Mouse (Mus musculus) cerebellum, adult 9-10 months (tissue): ENCODE results near the gene Pecam1.

Source experiments
- DNase-seq: peaks from one replicate; pipeline ENCODE4 v3.0.0; 2022

Gene Pecam1

DNA sequence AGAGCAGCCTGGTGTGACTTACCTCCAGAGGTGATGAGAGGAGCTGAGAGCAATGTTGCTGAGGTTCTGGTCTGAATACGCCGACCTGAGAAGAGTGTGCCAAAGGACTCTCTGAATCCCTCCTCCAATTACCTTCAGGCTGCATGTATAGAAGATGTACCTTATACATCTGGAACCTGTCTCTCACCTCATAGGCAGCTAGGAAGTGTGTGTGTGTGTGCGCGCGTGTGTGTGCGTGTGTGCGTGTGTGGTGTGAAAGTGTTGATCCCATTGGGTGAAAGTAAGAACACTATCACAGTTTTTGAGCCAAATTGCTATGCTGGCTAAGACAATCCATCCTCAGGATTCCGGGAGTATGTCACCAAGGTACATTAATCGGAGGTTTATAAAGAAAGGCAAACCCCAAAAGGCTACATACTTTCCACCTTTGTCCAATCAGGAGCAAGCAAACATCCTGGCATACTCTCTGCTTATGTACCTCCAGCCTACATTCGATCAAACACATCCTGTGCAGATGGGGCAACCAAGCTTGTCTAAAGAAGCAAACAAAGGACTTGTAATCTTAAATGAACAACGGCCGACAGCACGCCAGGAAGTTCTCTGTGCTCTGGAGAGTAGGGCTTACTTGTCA, at the start of gene Pecam1:
TSS of gene Pecam1 (minus strand) at position 508 of the 631 bp plus-strand sequence.
- DNase-seq = no peak

DNA sequence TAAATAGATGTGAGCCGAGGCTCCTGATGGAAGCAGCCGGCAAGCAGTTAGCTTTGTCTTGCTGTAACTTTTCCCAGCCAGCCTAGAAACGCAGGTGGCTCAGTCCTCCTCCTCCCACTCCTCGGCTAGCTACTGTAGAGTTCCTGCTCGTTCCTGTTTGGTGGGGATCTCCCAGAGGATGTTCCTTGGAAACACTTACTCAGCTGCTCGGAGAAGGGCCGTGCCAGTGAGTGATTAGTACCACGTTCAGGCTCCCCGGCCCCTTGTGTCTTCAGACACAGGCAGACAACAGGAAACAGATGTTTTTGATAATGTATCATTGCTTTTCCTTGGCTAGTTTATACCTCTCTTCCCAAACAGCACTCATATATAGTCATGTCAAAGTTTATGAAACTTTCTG, 45.3 kb upstream of the Pecam1 start:
- no peak for DNase-seq

DNA sequence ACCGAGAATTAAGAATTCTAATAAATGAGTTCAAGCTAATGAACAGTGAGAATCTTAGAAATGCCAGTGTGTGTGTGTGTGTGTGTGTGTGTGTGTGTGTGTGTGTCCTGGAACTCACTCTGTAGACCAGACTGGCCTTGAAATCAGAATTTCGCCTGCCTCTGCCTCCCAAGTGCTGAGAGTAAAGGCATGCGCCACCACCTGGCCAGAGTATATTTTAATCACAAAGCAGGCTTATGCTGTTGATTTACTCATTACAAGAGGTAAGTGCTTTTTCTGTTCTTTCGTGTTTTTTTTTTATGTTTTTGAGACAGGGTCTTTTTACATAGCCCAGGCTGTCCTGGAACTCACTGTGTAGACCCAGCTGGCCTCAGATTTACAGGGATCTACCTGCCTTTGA, 43.4 kb upstream of the Pecam1 start:
- DNase-seq = no peak

DNA sequence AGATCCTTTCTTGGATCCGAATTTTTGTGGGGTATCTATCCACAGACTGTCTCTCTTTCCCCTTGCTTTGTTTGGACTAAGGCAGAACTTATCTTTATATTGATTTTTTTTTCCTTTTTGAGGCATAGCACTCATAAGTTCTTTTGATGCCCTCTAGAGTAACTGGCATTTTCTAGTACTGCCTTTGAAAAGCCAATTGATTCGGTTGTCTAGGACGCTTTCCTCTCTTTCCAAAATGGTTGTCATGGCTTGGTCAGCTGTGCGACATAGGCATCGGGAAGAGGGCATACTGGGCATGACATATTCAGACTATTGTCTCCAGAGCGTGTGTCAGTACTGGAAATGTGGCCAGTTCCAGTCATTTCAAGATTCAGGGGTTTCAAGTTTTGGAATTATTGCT, 39.2 kb upstream of the Pecam1 start:
- no peak for DNase-seq

DNA sequence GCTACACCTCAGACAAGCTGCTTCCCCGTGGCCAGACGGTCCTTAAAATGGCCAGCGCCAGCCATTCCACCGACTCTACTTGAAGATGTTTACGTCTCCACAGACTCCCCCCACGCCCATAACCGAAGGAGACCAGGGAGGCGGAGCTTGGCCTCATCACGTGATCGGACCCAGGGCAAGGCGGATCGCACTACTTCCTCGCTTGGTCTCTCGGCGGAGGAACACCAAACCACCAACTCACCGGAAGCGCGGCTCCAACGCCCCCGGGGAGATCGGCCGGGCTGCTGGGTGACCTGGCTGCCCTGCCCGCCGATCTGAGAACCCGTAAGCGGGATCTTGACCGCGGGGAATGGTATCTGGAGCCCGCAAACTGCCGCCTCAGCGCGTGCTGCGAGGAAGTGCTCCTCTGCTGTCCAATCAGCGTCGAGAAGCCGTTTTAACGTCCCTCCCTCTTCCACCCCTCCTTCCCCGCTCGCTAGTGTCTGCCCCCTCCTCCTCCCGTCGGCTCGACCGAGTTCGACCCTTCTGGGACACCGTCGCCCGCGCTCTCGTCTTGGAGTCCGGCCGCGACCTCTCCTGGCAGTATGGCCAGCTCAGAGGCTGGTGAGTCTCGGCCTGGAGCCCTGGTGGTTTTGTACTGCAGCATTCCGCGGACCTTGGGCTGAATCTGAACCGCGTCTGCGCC, 38.5 kb upstream of the Pecam1 start, which contains the start of the genes Ddx5 and Cep95:
TSS of gene Ddx5 (minus strand) at position 411 of the 685 bp plus-strand sequence.
TSS of gene Cep95 (plus strand) at position 478 of the 685 bp plus-strand sequence.
- peak; percentile 100 for DNase-seq

DNA sequence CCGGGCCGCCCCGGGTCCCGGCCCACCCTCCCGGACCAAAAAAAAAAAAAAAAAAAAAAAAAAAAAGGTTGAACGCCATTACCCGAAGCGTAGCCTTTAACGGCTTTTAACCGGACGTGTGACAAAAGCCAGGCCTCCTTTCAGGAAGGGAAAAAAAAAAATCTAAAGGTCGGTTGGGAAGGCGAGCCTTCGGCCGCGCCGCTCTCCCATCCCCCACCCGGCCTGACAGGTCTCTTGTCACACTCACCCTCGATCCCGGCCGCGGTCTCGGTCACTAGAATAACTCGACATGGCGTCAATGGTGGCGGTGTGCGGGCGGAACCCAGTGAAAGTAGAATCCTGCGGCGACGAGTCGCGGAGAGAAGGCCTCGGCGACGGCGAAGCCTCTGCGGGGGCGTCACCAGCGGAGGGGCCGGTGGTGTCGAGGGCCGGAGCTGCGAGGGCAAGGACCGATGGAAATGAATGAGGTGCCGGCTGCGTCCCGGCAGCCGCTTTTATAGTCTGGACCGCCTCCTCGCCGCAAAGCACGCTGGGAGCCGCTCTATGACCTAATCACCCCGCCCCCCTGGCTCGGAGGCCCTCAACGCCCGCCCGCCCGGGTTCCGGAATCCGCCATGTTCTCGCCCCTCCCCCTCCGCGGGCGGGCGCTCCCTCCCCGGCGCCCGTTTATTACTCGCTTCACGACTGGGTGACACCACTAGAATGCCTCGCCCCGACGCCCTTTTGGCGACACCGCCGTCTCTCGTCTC, 37.8 kb upstream of the Pecam1 start:
- DNase-seq = peak; percentile 99

DNA sequence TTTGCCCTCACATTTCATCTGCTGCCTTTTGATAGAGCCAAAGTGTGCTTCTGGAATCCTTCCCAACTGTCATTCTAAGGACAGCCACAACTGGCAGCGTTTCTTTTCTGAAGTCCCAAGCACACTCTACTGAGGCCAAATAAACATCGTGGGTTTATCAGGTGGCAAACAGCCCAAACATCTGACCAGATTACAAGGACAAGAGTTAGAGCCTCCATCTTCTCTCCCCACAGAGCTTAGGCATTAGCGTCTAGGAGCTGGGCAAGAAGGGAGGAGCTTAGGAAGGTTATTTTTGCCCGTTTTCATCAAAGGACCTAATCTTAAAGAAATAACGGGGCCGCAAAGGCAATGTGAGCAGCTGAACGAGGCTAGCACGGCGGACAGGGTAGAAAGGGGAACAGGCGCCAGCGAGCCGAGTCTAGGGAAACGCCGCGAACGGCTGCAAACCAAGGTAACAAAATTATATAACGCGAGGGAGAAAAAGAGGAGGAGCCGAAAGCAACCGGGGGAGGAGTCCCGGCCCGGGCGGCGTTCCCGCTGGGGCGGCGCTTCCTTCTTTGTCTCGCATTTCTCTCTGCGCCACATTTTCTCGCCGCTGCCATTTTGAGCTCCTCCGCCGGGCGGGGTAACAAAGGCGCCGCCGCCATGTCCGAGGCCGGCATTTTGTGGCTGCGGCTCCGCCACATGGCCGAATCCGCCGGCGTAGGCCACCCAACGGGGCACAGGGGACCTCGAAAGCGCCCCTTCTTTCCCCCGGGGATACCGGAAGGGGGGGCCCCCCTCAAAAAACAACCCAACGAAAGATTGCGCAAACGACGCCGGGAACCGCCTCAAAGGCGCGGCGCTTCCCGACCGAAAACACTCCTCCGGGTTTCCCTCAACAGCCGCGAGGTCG, 37.0 kb upstream of the Pecam1 start:
- DNase-seq = peak; percentile 91

DNA sequence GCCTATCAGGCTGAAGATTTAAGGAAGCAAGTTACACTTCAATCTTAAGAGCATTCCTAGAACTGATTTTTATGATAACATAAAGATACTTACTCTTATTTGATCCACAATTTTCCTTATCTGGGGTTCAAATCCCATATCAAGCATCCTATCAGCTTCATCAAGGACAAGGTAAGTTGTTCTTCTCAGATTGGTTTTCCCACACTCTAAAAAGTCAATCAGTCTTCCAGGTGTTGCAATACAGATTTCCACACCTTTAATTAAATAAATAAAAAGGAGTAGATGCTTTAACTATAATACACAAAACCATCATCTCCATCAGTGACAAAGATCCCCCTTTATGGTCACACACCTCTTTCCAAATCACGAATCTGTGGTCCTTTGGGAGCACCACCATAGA, 34.6 kb upstream of the Pecam1 start:
- no peak for DNase-seq

DNA sequence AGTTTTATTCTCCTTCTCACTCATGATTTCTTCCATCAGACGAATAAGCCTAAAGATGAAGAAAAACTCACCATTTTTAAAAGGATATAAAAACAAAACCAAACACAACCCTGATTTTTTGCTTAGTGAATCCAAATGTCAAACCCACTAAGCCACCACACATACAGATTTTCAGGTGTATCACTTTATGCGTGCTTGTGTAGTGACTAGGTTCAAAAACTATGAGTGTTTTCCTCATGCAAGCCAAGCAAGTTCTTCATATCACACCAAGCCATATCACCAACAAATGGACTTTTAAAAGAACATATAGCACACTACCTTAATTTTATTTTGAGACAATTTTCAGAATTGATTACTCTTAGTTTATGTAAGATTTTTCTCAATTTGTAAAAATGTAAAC, 34.0 kb upstream of the Pecam1 start:
- DNase-seq = peak; percentile 27

DNA sequence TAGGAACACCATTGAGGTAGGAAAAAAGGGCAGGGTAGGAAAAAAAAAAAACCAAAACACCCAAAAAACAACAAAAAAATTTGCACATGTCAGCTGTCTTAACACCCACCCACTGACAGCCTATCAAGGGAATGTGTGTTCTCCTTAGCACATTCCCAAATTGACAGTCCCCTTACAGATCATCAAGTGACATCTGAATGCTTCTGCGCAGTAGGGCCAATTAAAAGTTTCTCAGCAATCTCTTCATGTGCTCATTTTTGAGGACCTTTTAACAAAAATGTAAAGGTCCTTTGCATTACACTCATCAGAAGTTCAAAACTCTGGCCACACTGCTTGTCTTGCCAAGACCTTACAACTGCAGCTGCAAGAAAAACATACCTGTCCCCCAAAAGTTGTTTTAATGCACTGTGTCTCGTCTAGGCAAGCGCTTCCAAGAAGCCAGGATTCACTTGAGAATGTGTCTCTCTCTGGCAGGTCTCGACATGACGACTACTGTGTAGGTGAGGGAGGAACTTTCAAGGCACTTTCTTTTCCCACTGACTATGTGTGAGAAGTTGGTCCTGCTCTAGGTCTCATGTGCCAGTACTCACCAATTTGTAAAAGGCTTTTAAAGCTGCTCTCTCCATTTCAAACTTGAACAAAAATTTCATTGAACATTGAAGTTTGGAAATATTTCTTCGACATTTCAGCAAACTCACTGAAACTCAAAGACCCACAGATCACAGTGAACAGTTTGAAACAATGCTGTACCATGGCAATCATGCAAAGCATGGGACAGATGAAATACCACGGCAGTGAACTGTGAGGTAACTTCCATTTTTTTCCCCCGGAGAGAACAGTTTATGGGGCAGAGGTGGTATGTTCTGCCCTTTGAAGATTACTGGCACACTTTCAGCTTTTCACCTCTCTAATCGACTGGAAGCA, 32.7 kb upstream of the Pecam1 start:
- DNase-seq = no peak

DNA sequence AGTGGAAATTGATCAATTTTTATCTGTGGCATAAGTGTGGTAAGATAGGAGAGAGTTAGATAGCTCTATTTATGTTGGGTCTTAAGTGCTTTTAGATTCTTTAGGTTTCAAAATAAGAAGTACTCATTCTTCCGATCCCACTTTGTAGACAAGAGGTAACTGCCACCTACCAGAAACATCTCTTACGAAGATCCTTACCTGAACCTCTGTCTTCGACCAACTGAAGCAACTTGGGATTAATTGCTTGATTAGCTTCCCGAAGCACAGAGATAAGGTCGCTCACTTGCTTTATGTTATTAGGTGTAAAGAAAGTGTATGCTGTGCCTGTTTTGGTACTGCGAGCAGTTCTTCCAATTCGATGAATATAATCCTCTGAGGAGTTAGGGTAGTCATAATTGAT, 31.8 kb upstream of the Pecam1 start:
- DNase-seq = peak; percentile 23

DNA sequence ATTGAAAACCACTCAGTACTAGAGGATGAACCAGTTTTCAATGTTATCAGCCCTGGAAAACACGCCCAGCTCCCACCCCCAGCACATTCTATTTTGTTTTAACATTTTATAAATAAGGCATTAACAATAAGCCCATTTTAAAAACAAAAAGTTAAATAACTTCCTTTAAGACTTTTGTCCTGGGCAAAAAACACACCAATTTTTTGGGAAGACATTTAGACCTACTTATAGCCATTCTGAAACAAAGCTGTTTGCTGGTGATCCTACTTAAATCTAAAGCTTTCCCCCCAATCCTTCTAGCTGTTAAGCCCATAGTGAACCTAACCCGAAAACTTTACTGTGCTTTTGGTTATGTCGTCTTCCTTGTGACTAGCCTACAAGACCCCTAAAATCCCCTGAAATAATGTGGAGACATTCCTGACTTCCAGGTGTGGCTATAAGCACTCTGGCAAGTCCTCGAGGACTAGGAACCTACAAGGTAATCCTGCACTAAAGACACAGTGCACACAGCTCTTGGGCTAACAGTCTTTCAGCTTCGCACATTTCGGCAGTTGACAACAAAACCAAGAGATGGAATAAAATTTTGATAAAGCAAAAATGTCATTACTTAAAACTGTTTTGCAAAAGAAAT, 30.3 kb upstream of the Pecam1 start:
- peak; percentile 27 for DNase-seq

DNA sequence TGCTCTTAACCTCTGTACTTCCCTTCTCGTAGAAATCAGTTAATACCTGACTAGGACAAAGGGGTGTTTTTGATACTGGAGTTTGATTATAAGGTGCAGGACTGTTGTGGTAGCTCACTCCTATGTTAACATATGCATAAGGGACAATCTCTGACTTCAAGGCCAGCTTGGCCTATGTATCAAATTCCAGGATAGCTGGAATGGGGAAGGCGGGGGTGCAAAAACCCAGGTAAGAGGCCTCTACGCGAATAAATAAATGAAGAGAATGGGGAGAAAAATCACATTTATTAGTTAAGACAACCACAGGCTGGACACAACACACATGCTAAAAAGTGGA, 29.6 kb upstream of the Pecam1 start:
- DNase-seq = no peak

DNA sequence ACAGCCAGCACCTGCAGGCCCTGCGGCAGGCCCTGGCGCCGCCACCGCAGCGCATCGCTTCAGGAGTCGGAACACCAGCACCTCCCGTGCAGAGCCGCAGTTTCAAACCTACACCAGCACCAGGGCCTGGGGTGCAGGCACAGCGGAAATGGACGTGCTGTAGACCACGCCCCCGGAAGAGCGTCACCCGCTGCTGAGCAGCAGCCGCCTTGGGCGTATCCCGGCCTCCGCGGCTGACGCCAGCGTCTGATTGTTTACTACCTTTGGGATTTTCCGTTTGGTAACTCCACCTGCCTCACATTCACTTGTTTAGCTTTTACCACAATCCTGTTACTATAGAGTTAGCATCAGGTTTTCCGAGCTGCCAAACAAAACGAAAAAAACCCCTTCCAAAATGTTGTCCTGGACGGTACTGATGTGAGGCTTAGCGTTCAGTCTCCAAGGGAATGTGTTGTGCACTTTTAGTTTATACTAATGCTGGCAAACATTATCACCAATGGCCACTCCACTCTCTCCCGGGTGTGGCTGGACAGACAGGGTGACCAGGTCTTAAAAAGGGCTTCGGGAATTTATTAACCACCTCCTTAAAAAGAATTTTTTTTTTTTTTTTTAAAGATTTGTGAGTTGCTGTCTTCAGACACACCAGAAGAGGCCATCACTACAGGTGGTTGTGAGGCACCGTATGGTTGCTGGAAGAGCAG, 29.1 kb upstream of the Pecam1 start, which contains the start of gene Polg2:
TSS of gene Polg2 (minus strand) at position 150 of the 701 bp plus-strand sequence.
- peak; percentile 86 for DNase-seq

DNA sequence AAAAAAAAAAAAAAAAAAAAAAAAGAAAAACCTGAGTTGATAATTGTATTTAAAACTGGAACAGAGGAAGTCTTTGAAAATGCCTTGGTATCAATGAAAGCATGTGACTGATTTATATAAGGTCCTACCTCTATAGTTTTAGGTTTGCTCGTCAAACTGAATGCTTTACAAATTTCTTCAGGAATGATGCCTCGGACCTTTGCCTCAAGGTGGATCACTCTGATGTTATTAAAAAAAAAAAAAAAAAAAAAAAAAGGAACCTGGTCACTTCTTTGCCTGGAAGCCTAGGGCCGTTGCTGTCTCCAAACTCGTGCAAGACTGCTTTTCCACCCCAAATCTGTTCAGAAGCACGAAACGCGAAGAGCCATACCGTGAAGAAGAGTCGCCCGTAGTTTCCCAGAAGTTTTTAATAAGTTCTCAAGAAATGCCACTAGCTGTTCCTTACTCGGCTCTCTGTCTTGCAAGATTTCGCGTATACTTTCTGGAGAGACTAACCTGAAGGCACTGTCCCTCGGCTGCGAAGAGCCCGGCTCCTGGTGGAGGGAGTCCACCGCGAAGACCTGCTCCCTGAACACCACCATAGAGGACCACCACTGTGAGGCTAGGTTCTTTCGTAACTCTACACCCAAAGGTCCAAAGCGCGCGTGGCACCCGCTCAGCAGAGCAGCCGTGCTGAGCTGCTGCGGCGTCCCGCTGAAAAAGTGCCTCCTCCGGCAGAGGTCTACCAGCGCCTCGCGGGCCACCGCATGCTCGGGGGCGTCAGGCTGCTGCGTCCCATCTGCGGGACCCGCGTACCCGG, 28.4 kb upstream of the Pecam1 start:
- DNase-seq = no peak

DNA sequence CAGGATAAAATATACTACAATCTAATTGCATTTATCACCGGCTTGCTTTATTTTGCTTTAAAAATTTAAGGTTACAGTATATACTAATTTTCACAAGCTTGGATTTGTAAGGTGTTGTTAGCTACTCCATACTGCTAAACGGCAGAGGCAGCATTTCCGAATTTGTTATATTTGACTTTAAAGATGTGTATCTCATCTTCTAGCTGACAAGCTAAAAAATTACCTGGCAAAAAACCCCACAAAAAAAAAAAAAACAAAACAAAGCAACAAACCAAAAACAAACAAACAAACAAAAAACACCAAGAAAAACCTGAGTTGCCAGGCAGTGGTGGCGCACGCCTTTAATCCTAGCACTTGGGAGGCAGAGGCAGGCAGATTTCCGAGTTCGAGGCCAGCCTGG, 27.7 kb upstream of the Pecam1 start:
- no peak for DNase-seq

DNA sequence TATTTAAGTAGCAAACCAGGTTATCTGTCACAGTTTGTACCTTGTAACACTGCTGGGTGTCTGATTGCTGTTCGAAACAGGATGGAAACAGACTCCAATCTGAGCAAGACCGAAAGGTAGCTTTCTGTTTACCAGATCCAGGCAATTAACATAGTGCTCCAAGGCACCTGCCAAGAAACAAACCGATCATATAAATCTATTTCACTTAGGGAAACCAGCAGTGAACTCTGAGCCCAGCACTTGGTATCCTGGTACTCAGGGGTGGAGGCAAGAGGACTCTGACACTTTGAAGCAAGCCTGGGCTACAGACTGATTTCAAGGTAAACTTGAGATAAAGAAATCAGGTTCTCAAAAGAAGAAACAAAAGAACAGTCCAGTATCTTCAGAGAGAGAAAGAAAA, 27.0 kb upstream of the Pecam1 start:
- peak; percentile 22 for DNase-seq

DNA sequence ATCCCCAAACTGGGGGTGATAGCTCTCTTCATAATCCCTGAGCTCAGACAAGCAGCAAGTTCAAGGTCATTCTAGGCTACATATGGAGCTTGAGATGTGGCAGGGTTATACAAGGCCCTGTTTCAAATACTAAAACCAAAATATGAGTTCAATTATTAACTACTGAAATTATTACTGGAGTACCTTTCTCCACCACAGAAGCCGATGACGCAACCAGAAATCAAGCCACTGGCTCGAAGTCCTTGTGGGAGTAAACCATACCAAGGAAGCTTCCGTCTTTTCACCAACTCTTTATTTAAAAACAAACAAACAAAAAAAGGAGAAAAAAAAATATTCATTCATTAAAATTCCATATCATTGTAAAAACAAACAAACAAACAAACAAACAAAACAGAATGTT, 26.5 kb upstream of the Pecam1 start:
- DNase-seq = peak; percentile 21

DNA sequence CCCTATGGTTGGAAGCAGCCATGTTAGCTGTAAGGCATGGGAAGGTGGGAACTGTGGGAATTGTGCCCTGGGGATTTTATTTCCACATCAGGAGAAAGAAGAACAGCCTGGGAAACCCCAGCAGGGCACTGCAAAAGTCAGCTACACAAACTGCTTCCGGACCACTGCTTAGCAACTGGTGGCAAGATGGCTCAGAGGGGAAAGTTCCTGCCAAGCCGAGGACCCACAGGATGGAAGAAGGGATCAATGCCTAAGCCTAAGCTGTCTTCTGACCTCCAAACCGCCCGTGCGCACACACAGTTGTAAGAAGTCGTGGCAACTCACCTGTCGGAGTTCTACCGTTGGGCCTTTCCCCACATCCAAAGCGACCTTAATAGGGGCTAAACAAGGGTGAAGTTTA, 22.6 kb upstream of the Pecam1 start:
- DNase-seq = no peak
